Mouse (Mus musculus): ENCODE results near the gene Tas2r108.

GRCm38 (mm10) chr6:40490933-40491332, 2.4 kb upstream of the Tas2r108 start, which contains the start of gene Tas2r137:
- TF ChIP-seq CTCF (IDR thresholded peaks at IDR 0.05) (no peak), EP300 (IDR thresholded peaks at IDR 0.05) (no peak)
